Mouse (Mus musculus) thymus, adult 2 months (tissue): ENCODE measurements around the gene Orc1.

Experiments
- CTCF ChIP-seq: fragments of 200-500 bp; IDR thresholded peaks from 2 replicates; pipeline ENCODE4 v1.5.1; 2012; ENCODE audit warnings: mild to moderate bottlenecking, control low read depth, low read length, moderate library complexity, borderline replicate concordance; ENCODE audit not compliant: control insufficient read depth, poor library complexity, insufficient read depth; ENCODE audit errors: extremely low read depth
- POLR2A ChIP-seq: fragments of 200-500 bp; IDR thresholded peaks from 2 replicates; pipeline ENCODE4 v1.6.1; 2012; ENCODE audit warnings: mild to moderate bottlenecking, low read length, control low read depth, moderate library complexity; ENCODE audit not compliant: control insufficient read depth, poor library complexity, insufficient read depth; ENCODE audit errors: extremely low read depth

GRCm38 (mm10) chr4:108593376-108593775, 14.2 kb downstream of the Orc1 start:
- TF ChIP-seq POLR2A (no peak), CTCF (no peak)
